Mouse (Mus musculus) stomach, embryonic 14.5 days (tissue): ENCODE results near the gene Rnf115. TPM values are rescaled to one million over a fixed set of nuclear protein-coding genes. Genes with fewer than 3 reads are reported as not detected.

Experiments
- ATAC-seq: fragments of 200-750 bp; cut with Nextera tagmentation; 2 replicates; pipeline ENCODE4 v1.8.0; 2017; ENCODE audit warnings: low read depth, moderate TSS enrichment; ENCODE audit not compliant: insufficient number of reproducible peaks, insufficient read depth, low FRiP score
- H3K27ac ChIP-seq: fragments of 300-500 bp; sonication (generic); 2 replicates; pipeline ENCODE4 v1.5.1; 2014; ENCODE audit warnings: mild to moderate bottlenecking, low read length, moderate library complexity, mixed read lengths
- H3K27me3 ChIP-seq: fragments of 300-500 bp; sonication (generic); 2 replicates; pipeline ENCODE4 v1.6.1; 2014; ENCODE audit warnings: low read length, control low read depth, mixed read lengths; ENCODE audit not compliant: control insufficient read depth, insufficient read depth
- H3K36me3 ChIP-seq: fragments of 300-500 bp; sonication (generic); 2 replicates; pipeline ENCODE4 v1.6.1; 2014; ENCODE audit warnings: mild to moderate bottlenecking, control low read depth, low read length, moderate library complexity, mixed read lengths; ENCODE audit not compliant: control insufficient read depth, insufficient read depth
- H3K4me1 ChIP-seq: fragments of 300-500 bp; sonication (generic); 2 replicates; pipeline ENCODE4 v1.6.1; 2014; ENCODE audit warnings: low read length, control low read depth, mixed read lengths; ENCODE audit not compliant: control insufficient read depth, insufficient read depth
- H3K4me2 ChIP-seq: fragments of 300-500 bp; sonication (generic); replicated peaks from 2 replicates; pipeline ENCODE4 v1.6.1; 2014; ENCODE audit warnings: low read depth, low read length, control low read depth
- H3K4me3 ChIP-seq: fragments of 300-500 bp; sonication (generic); 2 replicates; pipeline ENCODE4 v1.5.1; 2014; ENCODE audit warnings: low read depth, low read length, control low read depth
- H3K9ac ChIP-seq: fragments of 300-500 bp; sonication (generic); replicated peaks from 2 replicates; pipeline ENCODE4 v1.6.1; 2014; ENCODE audit warnings: low read depth, mild to moderate bottlenecking, control low read depth, low read length, moderate library complexity, mixed read lengths
- H3K9me3 ChIP-seq: fragments of 300-500 bp; sonication (generic); 2 replicates; pipeline ENCODE4 v1.6.1; 2016; ENCODE audit warnings: low read depth, low read length, control low read depth; ENCODE audit not compliant: control insufficient read depth
- WGBS: fragments of 180-500 bp; shearing (Covaris S2); extraction: QIAGEN DNeasy Blood & Tissue Kit; methylation state at CpG from one replicate; pipeline ENCODE4 v1.1.7; 2014; 5-methylcytosine and 5-hydroxymethylcytosine counted together
- polyA plus RNA-seq: library from polyadenylated mRNA; unstranded; fragments of >200 nt; fragmentation: Nextera tagmentation; extraction: Ambion mirVana; gene quantifications from 2 replicates; pipeline ENCODE4 v1.2.1, GENCODE M21; 2014

Gene Rnf115
- polyA plus RNA-seq, 1 experiment from 2014 or later, result 42.1 TPM

DNA sequence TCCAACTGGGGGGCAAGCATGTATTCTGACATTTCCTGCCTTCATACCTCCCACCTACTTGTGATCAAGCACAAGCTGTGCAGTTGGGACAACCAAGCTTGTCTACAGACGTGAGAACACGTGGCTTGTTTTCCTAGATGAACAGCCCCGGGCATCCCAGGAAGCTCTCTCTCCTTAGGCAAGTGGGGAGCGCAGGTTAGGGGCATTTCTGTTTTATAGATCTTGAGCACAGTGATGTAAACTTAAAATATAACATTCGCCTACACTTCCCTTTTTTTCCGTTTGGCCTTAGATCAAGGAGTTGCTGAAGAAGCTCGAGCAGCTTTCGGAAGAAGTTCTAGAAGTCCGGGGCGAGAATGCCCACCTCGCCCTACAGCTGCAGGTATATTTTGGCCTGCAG is 38.6 kb upstream of the Rnf115 start:
- H3K4me1 ChIP-seq, result no peaks in the 10 kb centered on the region
- H3K4me2 ChIP-seq, result no peak overlapping the region
- H3K36me3 ChIP-seq, result no peaks in the 10 kb centered on the region
- H3K27ac ChIP-seq, result no peak overlapping the region
- H3K27me3 ChIP-seq, result no peaks in the 10 kb centered on the region
- no peak overlapping the region for H3K9ac ChIP-seq
- H3K4me3 ChIP-seq, result no peak overlapping the region
- ATAC-seq, result no peak
- WGBS, result 74% methylated on average over 11 of the region's 11 CpGs
- H3K9me3 ChIP-seq, result no peaks in the 10 kb centered on the region

DNA sequence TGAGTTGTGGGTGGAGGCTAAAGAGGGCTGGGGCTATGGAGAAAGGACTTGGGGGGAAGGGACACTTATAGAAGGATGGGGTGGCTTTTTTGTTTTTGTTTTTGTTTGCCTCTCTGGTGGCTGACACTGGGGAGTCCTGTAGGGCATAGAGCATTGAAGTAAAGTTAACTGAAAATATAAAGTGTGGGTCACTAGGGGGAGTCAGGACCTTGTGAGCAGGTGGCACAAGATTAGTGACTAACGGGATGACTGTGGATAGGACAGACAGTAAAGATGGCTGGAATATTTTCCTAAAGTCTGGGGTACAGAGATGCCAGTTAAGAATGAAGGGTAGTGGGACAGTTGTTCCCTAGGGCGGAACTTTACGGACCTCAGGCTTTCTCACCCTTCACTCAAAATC is 37.2 kb upstream of the Rnf115 start:
- Histone ChIP-seq H3K4me2 (no peak overlapping the region), H3K27ac (no peak overlapping the region), H3K27me3 (no peaks in the 10 kb centered on the region), H3K9me3 (no peaks in the 10 kb centered on the region), H3K9ac (no peak overlapping the region), H3K36me3 (no peaks in the 10 kb centered on the region), H3K4me3 (no peak overlapping the region), H3K4me1 (no peaks in the 10 kb centered on the region)
- no peak for ATAC-seq
- 58% methylated on average over 3 of the region's 3 CpGs for WGBS

DNA sequence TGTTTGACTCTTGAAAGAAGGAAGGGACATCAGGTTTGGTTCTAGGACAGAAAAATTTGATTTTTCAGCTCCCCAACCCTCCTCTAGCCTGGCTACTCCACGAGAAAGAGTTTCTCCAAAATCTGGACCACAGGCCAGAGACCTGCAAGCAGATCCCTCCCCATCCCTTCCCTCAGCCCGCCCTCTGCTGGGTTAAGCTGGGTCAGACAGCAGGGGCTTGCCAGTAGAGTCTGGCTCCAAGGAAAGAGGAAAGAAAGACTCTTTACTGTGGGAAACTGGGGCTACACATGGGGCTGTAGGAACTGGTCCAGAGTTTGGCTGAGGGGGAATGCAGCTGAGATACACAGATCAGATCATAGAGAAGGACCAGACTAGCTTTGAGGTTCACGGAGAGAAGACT is 35.0 kb upstream of the Rnf115 start:
- H3K4me3 ChIP-seq, result no peak overlapping the region
- 21% methylated on average over 3 of the region's 3 CpGs for WGBS
- H3K4me1 ChIP-seq, result peaks cover 7% of the 10 kb centered on the region
- no peaks in the 10 kb centered on the region for H3K9me3 ChIP-seq
- peak overlapping the region; percentile 40; the same call in 1 of the 2 replicates for H3K27ac ChIP-seq
- H3K36me3 ChIP-seq, result no peaks in the 10 kb centered on the region
- ATAC-seq, result no peak
- H3K4me2 ChIP-seq, result no peak overlapping the region
- H3K27me3 ChIP-seq, result no peaks in the 10 kb centered on the region
- H3K9ac ChIP-seq, result no peak overlapping the region

DNA sequence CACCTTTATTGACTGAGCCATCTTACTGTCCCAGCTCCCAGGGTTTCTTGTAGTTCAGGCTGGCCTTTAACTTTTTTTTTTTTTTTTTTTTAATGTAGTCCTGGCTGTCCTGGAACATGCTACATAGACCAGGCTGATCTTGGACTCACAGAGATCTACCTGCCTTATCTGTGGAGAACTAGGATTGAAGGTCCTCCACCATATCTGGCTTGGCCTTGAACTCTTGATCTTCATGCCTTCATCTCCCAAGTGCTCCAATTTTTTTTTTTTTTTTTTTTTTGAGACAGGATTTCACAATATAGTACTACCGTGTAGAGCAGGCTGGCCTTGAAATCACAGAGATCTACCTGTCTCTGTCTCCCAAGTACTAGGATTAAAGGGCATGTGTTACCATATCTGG is 33.9 kb upstream of the Rnf115 start:
- Histone ChIP-seq H3K4me2 (no peak overlapping the region), H3K4me1 (peaks cover 14% of the 10 kb centered on the region), H3K4me3 (no peak overlapping the region), H3K9ac (no peak overlapping the region), H3K27me3 (no peaks in the 10 kb centered on the region), H3K9me3 (no peaks in the 10 kb centered on the region), H3K36me3 (no peaks in the 10 kb centered on the region), H3K27ac (no peak overlapping the region)
- 79% methylated on average over 1 of the region's 1 CpGs for WGBS
- ATAC-seq, result no peak

DNA sequence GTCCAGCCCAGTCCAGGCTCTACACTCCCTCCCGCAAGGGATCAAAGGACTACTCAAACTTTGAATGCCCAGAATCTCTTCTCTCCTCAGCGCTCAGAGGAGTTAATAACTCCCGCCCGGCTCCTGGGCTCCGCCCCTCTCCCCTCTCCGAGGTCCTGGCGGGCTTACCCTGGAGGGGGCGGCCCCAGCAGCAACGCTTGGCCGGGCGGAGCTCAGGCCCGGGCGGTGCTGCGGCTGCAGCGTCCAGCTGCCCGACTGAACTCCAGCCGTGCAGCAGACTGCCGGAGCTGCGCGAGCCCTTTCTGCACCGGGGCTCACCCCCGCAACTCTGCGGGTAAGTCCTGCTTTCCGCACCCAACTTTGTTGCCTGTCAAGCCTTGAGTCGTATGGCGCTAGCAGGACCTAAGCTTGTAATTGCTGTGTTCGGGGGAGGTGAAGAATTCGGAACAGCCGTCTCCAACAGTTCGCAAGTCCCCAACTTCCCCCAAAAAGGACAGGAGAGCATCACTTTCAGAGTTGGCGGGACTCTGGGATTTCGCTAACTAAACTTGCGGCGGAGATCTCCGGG is 31.2 kb upstream of the Rnf115 start, which contains the start of gene Pias3:
Pias3 (plus strand) TSS at position 187 of the 568 bp plus-strand sequence.
- Histone ChIP-seq H3K9me3 (no peaks in the 10 kb centered on the region), H3K9ac (peak within 1 kb of the TSS; percentile 69), H3K4me3 (peak within 1 kb of the TSS; percentile 74), H3K27ac (peak within 1 kb of the TSS; percentile 94), H3K36me3 (peaks cover 21% of the 10 kb centered on the region), H3K4me1 (peaks cover 14% of the 10 kb centered on the region), H3K4me2 (peak within 1 kb of the TSS; percentile 77), H3K27me3 (no peaks in the 10 kb centered on the region)
- under 1% methylated on average over 34 of the region's 35 CpGs for WGBS
- ATAC-seq, result peak; percentile 85

DNA sequence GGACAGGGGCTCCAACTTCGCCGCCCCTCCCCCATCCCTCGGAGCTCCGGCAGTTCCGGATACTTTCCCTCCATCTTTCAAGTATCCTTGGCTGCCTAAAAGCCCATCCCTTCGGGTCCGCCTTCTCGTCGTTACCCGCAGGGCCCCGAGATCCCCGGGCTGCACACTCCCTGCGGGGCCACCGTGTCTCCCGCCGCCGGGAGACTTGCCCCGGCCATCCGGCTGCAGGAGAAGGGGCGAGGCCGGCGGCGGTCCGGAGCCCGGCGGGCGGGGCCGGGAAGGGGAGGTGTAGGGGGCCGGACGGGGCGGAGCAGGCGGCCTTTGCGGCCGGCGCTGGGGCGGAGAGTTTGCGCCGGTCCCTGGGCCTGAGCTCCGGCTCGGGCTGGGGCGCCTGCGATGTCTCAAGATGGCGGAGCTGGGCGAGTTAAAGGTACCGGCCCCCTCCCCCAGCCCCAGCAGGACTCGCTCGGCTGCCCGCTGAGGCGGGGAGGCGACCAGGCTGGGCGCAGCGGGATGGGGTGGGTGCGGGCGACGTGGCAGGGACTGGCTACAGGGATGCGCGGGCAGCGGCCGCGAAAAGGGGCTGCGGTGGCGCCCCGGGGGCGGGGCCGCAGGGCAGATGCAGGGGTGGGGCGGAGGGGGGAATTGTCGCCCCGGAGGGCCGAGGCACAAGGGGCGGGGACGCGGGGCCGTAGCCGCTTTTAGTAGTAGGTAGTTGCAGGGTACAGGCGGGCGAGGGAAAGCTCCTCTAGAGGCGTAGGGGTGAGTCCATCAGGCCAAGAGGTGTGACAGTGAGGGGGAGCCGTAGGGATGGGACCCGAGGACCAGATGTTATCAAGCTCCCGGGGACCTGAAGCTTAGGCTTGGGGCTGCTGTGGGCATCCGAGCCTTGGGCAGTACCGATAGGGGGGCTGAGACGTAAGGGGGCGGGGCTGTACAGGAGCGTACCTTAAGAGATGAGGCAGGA is 30.4 kb upstream of the Rnf115 start:
- Histone ChIP-seq H3K9ac (peak overlapping the region; percentile 69), H3K9me3 (no peaks in the 10 kb centered on the region)
- WGBS, result 1% methylated on average over 84 of the region's 85 CpGs

DNA sequence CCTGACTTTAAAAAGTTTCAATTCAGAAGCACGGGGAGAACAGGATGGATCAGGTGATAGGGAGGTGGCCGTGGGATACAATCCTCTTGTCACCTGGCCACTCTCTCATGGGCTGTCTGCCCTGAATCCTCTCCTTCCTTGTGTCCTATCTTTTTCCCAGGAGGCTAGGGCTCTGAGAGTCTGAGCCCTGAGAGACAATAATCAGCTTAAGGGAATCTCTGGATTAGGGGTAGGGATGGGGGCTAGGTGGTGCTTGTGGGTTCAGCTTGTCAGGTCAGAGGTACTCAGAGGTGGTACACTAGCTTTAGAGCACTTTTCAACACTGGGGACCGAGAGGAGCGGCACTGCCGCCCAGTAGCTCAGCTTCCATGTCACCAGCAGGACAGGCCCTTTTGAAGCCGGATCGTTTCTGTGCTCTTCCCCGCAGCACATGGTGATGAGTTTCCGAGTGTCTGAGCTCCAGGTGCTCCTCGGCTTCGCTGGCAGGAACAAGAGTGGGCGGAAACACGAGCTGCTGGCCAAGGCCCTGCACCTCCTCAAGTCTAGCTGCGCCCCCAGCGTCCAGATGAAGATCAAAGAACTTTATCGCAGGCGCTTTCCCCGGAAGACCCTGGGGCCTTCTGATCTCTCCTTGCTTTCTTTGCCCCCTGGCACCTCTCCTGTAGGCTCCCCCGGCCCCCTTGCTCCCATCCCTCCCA is 28.3 kb upstream of the Rnf115 start:
- Histone ChIP-seq H3K4me2 (no peak overlapping the region), H3K4me3 (no peak overlapping the region), H3K36me3 (peaks cover 45% of the 10 kb centered on the region), H3K4me1 (peaks cover 14% of the 10 kb centered on the region), H3K27me3 (no peaks in the 10 kb centered on the region), H3K9me3 (no peaks in the 10 kb centered on the region), H3K27ac (no peak overlapping the region), H3K9ac (no peak overlapping the region)
- 47% methylated on average over 19 of the region's 19 CpGs for WGBS
- ATAC-seq, result no peak

More for the DNA sequence above, 30.4 kb upstream of the Rnf115 start:
- Histone ChIP-seq H3K4me2 (peak overlapping the region; percentile 77), H3K4me3 (peak overlapping the region; percentile 74), H3K27ac (peak overlapping the region; percentile 94), H3K36me3 (peaks cover 28% of the 10 kb centered on the region), H3K4me1 (peaks cover 14% of the 10 kb centered on the region), H3K27me3 (no peaks in the 10 kb centered on the region)
- peak; percentile 92 for ATAC-seq

DNA sequence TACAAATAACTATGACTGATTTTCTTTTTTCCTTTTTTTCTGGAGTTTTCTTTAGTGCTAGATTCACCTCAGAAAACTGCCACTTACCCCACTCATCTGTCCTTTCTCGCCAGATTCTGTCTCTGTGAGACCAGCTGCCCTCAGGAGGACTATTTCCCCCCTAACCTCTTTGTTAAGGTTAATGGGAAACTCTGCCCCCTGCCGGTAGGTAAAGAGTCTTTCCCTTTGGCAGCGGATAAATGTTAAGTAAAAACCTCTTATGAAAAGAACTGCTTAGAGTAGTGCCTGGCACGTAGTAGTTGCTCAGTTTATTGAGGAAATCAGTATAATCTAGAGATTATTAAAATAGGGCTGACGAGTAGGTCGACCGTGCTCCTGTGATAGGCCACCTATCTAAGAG is 27.1 kb upstream of the Rnf115 start:
- H3K9me3 ChIP-seq, result no peaks in the 10 kb centered on the region
- no peak overlapping the region for H3K4me2 ChIP-seq
- H3K4me1 ChIP-seq, result peaks cover 14% of the 10 kb centered on the region
- H3K27ac ChIP-seq, result no peak overlapping the region
- WGBS, result 60% methylated on average over 7 of the region's 7 CpGs
- H3K4me3 ChIP-seq, result no peak overlapping the region
- ATAC-seq, result no peak
- H3K36me3 ChIP-seq, result peaks cover 55% of the 10 kb centered on the region
- H3K9ac ChIP-seq, result no peak overlapping the region
- no peaks in the 10 kb centered on the region for H3K27me3 ChIP-seq
